Mouse (Mus musculus) forebrain, postnatal 0 days (tissue): ENCODE measurements around the gene Elmod3. TPM values are rescaled to one million over a fixed set of nuclear protein-coding genes. Genes with fewer than 3 reads are reported as not detected.

Experiments
- ATAC-seq: fragments of 200-750 bp; cut with Nextera tagmentation; 2 replicates; pipeline ENCODE4 v1.8.0; 2017; ENCODE audit warnings: mild to moderate bottlenecking, moderate library complexity
- DNase-seq: peaks from one replicate; pipeline ENCODE4 v3.0.0-alpha.2; 2015
- H3K27ac ChIP-seq: fragments of 300-500 bp; sonication (generic); 2 replicates; pipeline ENCODE4 v1.5.1; 2014; ENCODE audit warnings: low read depth, mild to moderate bottlenecking, antibody characterized with exemption, low read length, moderate library complexity, mixed read lengths
- H3K27me3 ChIP-seq: fragments of 300-500 bp; sonication (generic); 2 replicates; pipeline ENCODE4 v1.6.1; 2014; ENCODE audit warnings: mild to moderate bottlenecking, low read length, mixed read lengths; ENCODE audit not compliant: insufficient read depth
- H3K36me3 ChIP-seq: fragments of 300-500 bp; sonication (generic); 2 replicates; pipeline ENCODE4 v1.6.1; 2014; ENCODE audit warnings: mild to moderate bottlenecking, moderate library complexity; ENCODE audit not compliant: insufficient read depth
- H3K4me1 ChIP-seq: fragments of 300-500 bp; sonication (generic); 2 replicates; pipeline ENCODE4 v1.6.1; 2014; ENCODE audit warnings: antibody characterized with exemption; ENCODE audit not compliant: insufficient read depth
- H3K4me2 ChIP-seq: fragments of 300-500 bp; sonication (generic); 2 replicates; pipeline ENCODE4 v1.6.1; 2014; ENCODE audit warnings: low read depth, mild to moderate bottlenecking, moderate library complexity
- H3K4me3 ChIP-seq: fragments of 300-500 bp; sonication (generic); 2 replicates; pipeline ENCODE4 v1.5.1; 2014; ENCODE audit warnings: low read depth, low read length, mixed read lengths
- H3K9ac ChIP-seq: fragments of 300-500 bp; sonication (generic); 2 replicates; pipeline ENCODE4 v1.6.1; 2014; ENCODE audit warnings: mild to moderate bottlenecking
- H3K9me3 ChIP-seq: fragments of 300-500 bp; sonication (generic); 2 replicates; pipeline ENCODE4 v1.6.1; 2016; ENCODE audit warnings: low read length
- CTCF ChIP-seq: sonication (generic); IDR thresholded peaks from 2 replicates; pipeline ENCODE4 v1.5.1; 2016; ENCODE audit warnings: antibody characterized with exemption, control low read depth, low read depth
- WGBS: fragments of 180-500 bp; shearing (Covaris S2); extraction: QIAGEN DNeasy Blood & Tissue Kit; methylation state at CpG from one replicate; pipeline ENCODE4 v1.1.7; 2014; 5-methylcytosine and 5-hydroxymethylcytosine counted together
- polyA plus RNA-seq: library from polyadenylated mRNA; unstranded; fragments of >200 nt; fragmentation: Nextera tagmentation; extraction: Ambion mirVana; gene quantifications from 2 replicates; pipeline ENCODE4 v1.2.1, GENCODE M21; 2015
- total RNA-seq: library from RNA; depleted of rRNA; stranded (reverse); fragments of >200 nt; gene quantifications from 2 replicates; pipeline ENCODE4 v1.2.3, GENCODE M21; 2014

Elmod3 gene
- total and polyA plus RNA-seq, 2 experiments from 2014 or later, result 13.1 to 18.3 TPM

DNA sequence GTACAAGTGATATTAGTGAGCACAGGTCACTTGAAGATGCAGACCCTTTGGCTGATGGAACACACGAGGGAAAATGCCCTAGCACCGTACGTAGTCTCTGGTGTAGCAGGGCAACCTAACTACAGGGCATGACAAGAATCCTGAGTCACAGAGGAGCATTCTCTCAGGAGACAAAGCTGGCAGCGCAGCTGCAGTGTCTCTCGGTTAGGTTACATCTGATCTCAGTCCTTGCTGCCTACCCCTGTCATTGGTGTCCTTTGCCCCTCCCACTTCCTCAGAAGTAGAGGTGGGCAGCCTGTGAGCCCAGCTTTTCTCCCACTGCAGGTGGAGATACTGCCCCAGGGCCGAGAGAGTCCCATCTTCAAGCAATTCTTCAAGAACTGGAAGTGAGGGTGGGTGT lies 35.7 kb downstream of the Elmod3 start:
- Histone ChIP-seq H3K4me2 (no peak overlapping the region), H3K4me3 (no peak overlapping the region), H3K4me1 (no peaks in the 10 kb centered on the region), H3K27me3 (no peaks in the 10 kb centered on the region), H3K9ac (no peak overlapping the region), H3K27ac (no peak overlapping the region), H3K36me3 (no peaks in the 10 kb centered on the region), H3K9me3 (no peaks in the 10 kb centered on the region)
- DNase-seq (no peak), ATAC-seq (no peak)
- 46% methylated on average over 6 of the region's 6 CpGs for WGBS
- TF ChIP-seq CTCF, result no peak

DNA sequence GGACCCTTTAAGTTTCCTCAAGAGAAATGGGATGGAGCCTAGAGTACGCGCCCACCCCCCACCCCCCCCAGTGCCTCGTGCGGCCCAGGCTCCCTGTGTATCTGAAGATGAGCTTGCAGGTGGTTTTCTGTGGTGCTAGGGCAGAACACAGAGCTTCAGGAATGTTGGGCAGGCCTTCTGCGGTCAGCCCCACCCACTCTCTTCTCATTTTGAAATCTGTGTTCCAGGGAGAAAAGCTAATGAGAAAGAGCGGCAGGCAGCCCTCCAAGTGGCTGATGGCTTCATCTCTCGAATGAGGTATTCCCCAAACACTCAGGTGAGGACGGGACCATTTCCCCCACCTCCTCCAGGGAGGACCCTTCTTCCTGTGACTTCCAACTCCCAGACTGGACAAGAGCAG lies 37.4 kb downstream of the Elmod3 start:
- Histone ChIP-seq H3K27ac (no peak overlapping the region), H3K4me2 (no peak overlapping the region), H3K9me3 (no peaks in the 10 kb centered on the region), H3K27me3 (no peaks in the 10 kb centered on the region), H3K36me3 (no peaks in the 10 kb centered on the region), H3K9ac (no peak overlapping the region), H3K4me3 (no peak overlapping the region), H3K4me1 (no peaks in the 10 kb centered on the region)
- 68% methylated on average over 8 of the region's 8 CpGs for WGBS
- ATAC-seq (no peak), DNase-seq (no peak)
- no peak for TF ChIP-seq CTCF

DNA sequence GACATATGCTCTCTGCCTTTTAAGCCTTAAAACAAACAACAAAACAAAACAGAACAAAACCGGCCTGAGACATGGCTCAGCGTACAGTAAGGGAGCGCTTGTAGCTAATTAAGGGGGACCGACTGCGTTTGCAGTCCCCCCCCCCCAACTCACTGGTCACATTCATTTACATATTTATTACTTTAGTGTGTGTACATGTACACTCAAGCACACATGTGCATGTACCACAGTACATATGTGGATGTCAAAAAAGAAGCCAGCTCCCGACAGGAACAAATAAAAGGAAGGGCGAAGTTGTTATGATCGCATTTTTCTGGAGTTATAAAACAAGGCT lies 45.2 kb downstream of the Elmod3 start:
- H3K4me3 ChIP-seq, result peak overlapping the region; percentile 40
- TF ChIP-seq CTCF, result no peak
- no peaks in the 10 kb centered on the region for H3K27me3 ChIP-seq
- peak overlapping the region; percentile 49 for H3K9ac ChIP-seq
- no peaks in the 10 kb centered on the region for H3K9me3 ChIP-seq
- peak overlapping the region; percentile 77 for H3K27ac ChIP-seq
- no peaks in the 10 kb centered on the region for H3K36me3 ChIP-seq
- no peak for DNase-seq
- ATAC-seq, result no peak
- 14% methylated on average over 8 of the region's 8 CpGs for WGBS
- peaks cover 8% of the 10 kb centered on the region for H3K4me1 ChIP-seq
- H3K4me2 ChIP-seq, result peak overlapping the region; percentile 64

DNA sequence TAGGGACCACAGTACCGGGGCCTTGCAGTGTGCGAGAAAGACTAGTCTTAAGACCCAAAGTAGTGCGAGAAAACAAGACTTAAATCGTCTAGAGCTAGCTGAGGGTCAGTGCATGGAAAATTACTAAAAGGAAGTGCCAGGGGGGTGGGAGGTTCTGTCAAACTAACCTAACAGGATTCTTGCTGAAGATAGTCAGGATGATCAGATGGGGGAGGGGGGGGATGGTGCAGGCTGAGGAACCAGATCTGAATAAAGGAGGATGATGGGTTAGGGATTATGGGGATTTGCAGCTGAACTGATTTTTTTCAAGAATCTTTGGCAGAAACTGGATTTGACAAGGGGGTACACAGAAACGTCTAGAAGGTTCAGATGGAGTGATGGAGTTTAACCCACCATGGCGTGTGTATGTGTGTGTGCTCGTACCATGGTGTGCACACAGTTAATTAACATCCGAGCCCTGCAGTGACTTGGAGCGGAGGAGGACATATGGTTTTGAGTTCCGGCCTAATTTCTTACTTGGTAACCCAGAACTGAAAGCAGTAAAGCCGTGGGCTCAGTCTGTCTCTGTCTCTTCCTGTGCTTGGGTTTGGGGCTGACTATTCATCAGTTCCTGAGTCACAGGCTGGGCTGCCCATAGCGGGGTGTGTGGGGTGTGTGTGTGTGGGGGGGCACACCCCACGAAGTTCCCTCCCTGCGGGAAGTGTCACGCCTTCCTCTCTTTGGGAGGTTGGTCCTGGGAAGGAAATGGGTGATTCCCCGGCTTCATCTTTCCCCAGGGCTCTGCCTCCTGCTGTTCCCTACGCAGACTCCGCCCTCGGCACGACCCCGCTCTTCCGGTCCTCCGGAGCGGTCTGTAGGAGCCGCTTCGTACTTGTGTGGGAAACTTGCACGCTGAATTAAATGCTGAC lies 45.8 kb downstream of the Elmod3 start:
- Histone ChIP-seq H3K9ac (peak overlapping the region; percentile 49), H3K27ac (peak overlapping the region; percentile 77), H3K36me3 (no peaks in the 10 kb centered on the region), H3K4me1 (peaks cover 8% of the 10 kb centered on the region), H3K4me3 (peak overlapping the region; percentile 40), H3K27me3 (no peaks in the 10 kb centered on the region), H3K9me3 (no peaks in the 10 kb centered on the region), H3K4me2 (peak overlapping the region; percentile 64)
- 18% methylated on average over 27 of the region's 27 CpGs for WGBS
- DNase-seq (peak; percentile 66), ATAC-seq (peak; percentile 93)
- TF ChIP-seq CTCF, result no peak; the same call in 1 of the 2 replicates

DNA sequence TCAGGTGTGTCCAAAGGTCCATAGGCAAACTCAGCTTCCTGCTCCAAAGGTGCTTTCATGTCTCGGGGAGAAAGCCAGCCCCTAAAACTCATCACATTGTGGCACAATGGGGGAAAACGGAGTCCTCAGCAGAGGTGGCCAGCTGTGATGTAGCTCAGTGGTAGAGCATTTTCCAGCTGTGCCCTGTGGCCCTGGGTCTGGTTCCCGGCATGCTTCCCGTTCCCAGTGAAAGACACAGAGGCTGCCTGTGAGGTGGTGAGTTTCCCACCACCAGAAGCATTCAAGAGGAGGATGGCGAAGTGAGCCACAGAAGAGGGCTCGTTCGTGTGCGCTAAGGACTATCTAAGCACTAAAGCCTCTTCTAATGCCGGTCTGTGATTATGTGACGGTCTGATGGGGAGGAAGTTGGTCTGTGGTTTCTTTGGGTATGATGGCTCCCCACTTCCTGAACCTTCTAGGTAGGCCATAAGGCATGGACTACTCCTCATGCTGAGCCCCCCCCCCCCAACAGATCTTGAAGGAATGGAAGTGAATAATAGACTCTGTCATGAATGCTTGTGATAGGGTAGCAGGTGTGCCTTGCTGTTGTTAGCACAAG lies 47.6 kb downstream of the Elmod3 start:
- ATAC-seq (no peak), DNase-seq (no peak)
- Histone ChIP-seq H3K9ac (no peak overlapping the region), H3K4me2 (no peak overlapping the region), H3K9me3 (no peaks in the 10 kb centered on the region), H3K27ac (no peak overlapping the region), H3K27me3 (no peaks in the 10 kb centered on the region), H3K4me3 (no peak overlapping the region), H3K4me1 (peaks cover 8% of the 10 kb centered on the region), H3K36me3 (no peaks in the 10 kb centered on the region)
- TF ChIP-seq CTCF, result no peak
- 88% methylated on average over 10 of the region's 10 CpGs for WGBS

DNA sequence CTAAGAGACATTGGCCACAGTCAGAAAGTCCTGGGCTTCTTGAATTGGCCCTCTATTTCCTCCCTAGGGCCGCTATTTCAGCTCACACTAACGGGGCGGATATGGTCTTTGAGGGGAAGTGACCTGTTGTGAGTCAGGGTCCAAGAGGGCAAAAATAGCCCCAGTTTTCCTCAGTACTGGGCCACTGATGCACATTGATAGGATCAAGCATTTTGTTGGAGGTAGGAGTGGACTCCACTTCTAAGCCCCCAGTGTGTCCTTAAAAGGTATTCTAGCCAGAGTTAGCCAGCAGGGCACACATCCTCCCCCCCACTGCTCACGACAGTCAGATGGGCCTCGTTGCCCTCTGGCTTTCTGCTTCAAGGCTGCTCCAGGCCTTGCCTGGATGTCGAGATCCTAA lies 48.2 kb downstream of the Elmod3 start:
- Histone ChIP-seq H3K9me3 (no peaks in the 10 kb centered on the region), H3K9ac (no peak overlapping the region), H3K36me3 (no peaks in the 10 kb centered on the region), H3K4me3 (no peak overlapping the region), H3K27ac (no peak overlapping the region), H3K27me3 (no peaks in the 10 kb centered on the region), H3K4me1 (peaks cover 8% of the 10 kb centered on the region), H3K4me2 (no peak overlapping the region)
- no peak for DNase-seq
- 68% methylated on average over 6 of the region's 6 CpGs for WGBS
- ATAC-seq, result no peak
- TF ChIP-seq CTCF, result no peak

DNA sequence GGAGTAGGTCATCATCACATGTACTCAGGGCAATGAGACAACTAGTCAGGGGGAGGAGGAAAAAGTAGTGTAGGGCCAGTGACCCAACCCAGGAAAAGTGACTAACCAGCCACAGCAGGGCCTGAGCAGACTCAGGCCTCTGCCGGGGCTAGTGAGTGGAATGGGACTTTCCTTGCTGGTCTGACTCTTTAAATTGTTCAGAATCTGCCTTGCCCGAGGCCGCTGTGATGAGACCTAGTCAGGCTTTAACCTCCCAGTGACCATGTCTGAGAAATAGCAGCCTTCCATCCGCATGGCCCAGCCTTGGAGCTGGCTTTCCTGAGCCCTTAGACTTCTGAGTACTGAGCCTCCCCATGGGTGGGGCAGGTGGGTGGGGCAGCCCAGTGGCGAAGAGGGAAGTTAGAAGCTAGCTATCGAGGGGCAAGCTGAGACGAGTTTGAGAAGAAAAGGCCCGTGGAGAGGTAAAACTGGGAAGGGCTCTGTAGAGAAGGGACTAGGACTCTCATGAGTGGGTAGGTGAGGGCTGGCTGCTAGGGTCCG lies 49.1 kb downstream of the Elmod3 start:
- Histone ChIP-seq H3K4me3 (no peak overlapping the region), H3K4me2 (no peak overlapping the region), H3K9me3 (no peaks in the 10 kb centered on the region), H3K27me3 (no peaks in the 10 kb centered on the region), H3K9ac (no peak overlapping the region), H3K36me3 (no peaks in the 10 kb centered on the region), H3K4me1 (peaks cover 8% of the 10 kb centered on the region), H3K27ac (no peak overlapping the region)
- ATAC-seq (no peak), DNase-seq (no peak)
- no peak for TF ChIP-seq CTCF
- WGBS, result 67% methylated on average over 9 of the region's 9 CpGs
